Mouse (Mus musculus) thymus, adult 2 months (tissue): ENCODE measurements around the gene Kcnh1. TPM values are rescaled to one million over a fixed set of nuclear protein-coding genes. Genes with fewer than 3 reads are reported as not detected.

ENCODE experiments used
- DNase-seq: peaks from one replicate; pipeline ENCODE4 v3.0.0; 2021
- H3K27ac ChIP-seq: fragments of 200-500 bp; 2 replicates; pipeline ENCODE4 v1.5.1; 2012; ENCODE audit warnings: low read length, control low read depth; ENCODE audit not compliant: control insufficient read depth, insufficient read depth
- H3K27me3 ChIP-seq: fragments of 200-500 bp; 2 replicates; pipeline ENCODE4 v1.6.1; 2012; ENCODE audit warnings: mild to moderate bottlenecking, low read length, moderate library complexity, mixed read lengths; ENCODE audit not compliant: control insufficient read depth, insufficient read depth
- H3K36me3 ChIP-seq: fragments of 200-500 bp; 2 replicates; pipeline ENCODE4 v1.6.1; 2012; ENCODE audit warnings: mild to moderate bottlenecking, low read length, moderate library complexity; ENCODE audit not compliant: control insufficient read depth, insufficient read depth
- H3K4me1 ChIP-seq: fragments of 200-500 bp; replicated peaks from 2 replicates; pipeline ENCODE4 v1.6.1; 2012; ENCODE audit warnings: low read length; ENCODE audit not compliant: control insufficient read depth, insufficient read depth
- H3K4me3 ChIP-seq: fragments of 200-500 bp; 2 replicates; pipeline ENCODE4 v1.5.1; 2012; ENCODE audit warnings: mild to moderate bottlenecking, low read length, control low read depth, moderate library complexity; ENCODE audit not compliant: control insufficient read depth, insufficient read depth
- CTCF ChIP-seq: fragments of 200-500 bp; IDR thresholded peaks from 2 replicates; pipeline ENCODE4 v1.5.1; 2012; ENCODE audit warnings: mild to moderate bottlenecking, control low read depth, low read length, moderate library complexity, borderline replicate concordance; ENCODE audit not compliant: control insufficient read depth, poor library complexity, insufficient read depth; ENCODE audit errors: extremely low read depth
- POLR2A ChIP-seq: fragments of 200-500 bp; IDR thresholded peaks from 2 replicates; pipeline ENCODE4 v1.6.1; 2012; ENCODE audit warnings: mild to moderate bottlenecking, low read length, control low read depth, moderate library complexity; ENCODE audit not compliant: control insufficient read depth, poor library complexity, insufficient read depth; ENCODE audit errors: extremely low read depth
- WGBS: fragments of 180-500 bp; shearing (Covaris S2); methylation state at CpG from one replicate; pipeline ENCODE4 v1.1.7; 2018; 5-methylcytosine and 5-hydroxymethylcytosine counted together
- polyA plus RNA-seq: library from polyadenylated mRNA; depleted of rRNA; stranded (reverse); fragments of >200 nt; gene quantifications from 2 replicates; pipeline ENCODE4 v1.2.3, GENCODE M21; 2012

The Kcnh1 gene
- polyA plus RNA-seq, 1 experiment, result 1.0 TPM

GRCm38 (mm10) chr1:192284340-192284739 is 93.8 kb downstream of the Kcnh1 start:
- TF ChIP-seq CTCF (no peak), POLR2A (no peak)
- no peak overlapping the region for H3K4me3 ChIP-seq

DNA sequence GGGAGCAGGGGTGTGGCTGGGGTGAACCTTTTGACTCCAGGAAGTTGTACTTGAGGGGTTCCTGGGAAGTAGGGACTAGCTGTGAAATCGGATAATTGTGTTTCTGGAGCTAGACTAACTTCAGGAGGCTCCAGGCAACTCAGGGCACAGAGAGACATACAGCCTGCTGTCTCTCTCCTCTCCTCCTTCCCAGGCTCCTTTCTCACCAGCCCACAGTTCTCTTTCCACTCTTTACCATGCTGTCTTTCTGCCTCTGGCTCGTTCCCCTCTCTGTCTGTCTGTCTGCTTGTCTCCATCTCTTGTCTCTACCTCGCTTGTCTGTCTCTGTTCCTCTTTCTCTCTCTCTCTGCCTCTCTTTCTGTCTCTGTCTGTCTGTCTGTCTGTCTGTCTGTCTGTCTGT is 94.4 kb downstream of the Kcnh1 start:
- H3K27ac ChIP-seq, result no peak overlapping the region
- DNase-seq, result no peak
- no peaks in the 10 kb centered on the region for H3K4me1 ChIP-seq
- no peak overlapping the region for H3K4me3 ChIP-seq
- TF ChIP-seq POLR2A (no peak), CTCF (no peak)
- 77% methylated on average over 3 of the region's 3 CpGs for WGBS
- H3K36me3 ChIP-seq, result no peaks in the 10 kb centered on the region
- no peaks in the 10 kb centered on the region for H3K27me3 ChIP-seq

More at GRCm38 (mm10) chr1:192284340-192284739, 93.8 kb downstream of the Kcnh1 start:
- no peaks in the 10 kb centered on the region for H3K4me1 ChIP-seq
- H3K36me3 ChIP-seq, result no peaks in the 10 kb centered on the region
- H3K27me3 ChIP-seq, result no peaks in the 10 kb centered on the region
- DNase-seq, result no peak
- 84% methylated on average over 3 of the region's 3 CpGs for WGBS
- no peak overlapping the region for H3K27ac ChIP-seq

- Histone ChIP-seq H3K27me3 (no peaks in the 10 kb centered on the region), H3K27ac (no peak overlapping the region), H3K4me1 (no peaks in the 10 kb centered on the region), H3K4me3 (no peak overlapping the region), H3K36me3 (no peaks in the 10 kb centered on the region)
- TF ChIP-seq POLR2A (no peak), CTCF (no peak)
- 93% methylated on average over 8 of the region's 8 CpGs for WGBS
- DNase-seq, result no peak
Measured at GRCm38 (mm10) chr1:192288456-192288855, 97.9 kb downstream of the Kcnh1 start.

- no peak overlapping the region for H3K4me3 ChIP-seq
- TF ChIP-seq POLR2A (no peak), CTCF (no peak)
- no peaks in the 10 kb centered on the region for H3K36me3 ChIP-seq
- 69% methylated on average over 3 of the region's 3 CpGs for WGBS
- no peaks in the 10 kb centered on the region for H3K4me1 ChIP-seq
- no peak overlapping the region for H3K27ac ChIP-seq
- DNase-seq, result no peak
- H3K27me3 ChIP-seq, result no peaks in the 10 kb centered on the region
Measured at GRCm38 (mm10) chr1:192291286-192291685, 100.7 kb downstream of the Kcnh1 start.

GRCm38 (mm10) chr1:192293391-192293790 is 102.8 kb downstream of the Kcnh1 start:
- H3K4me1 ChIP-seq, result no peaks in the 10 kb centered on the region
- WGBS, result 72% methylated on average over 4 of the region's 4 CpGs
- H3K27ac ChIP-seq, result no peak overlapping the region
- TF ChIP-seq POLR2A (no peak), CTCF (no peak)
- no peaks in the 10 kb centered on the region for H3K36me3 ChIP-seq
- H3K27me3 ChIP-seq, result no peaks in the 10 kb centered on the region
- no peak overlapping the region for H3K4me3 ChIP-seq
- DNase-seq, result no peak

DNA sequence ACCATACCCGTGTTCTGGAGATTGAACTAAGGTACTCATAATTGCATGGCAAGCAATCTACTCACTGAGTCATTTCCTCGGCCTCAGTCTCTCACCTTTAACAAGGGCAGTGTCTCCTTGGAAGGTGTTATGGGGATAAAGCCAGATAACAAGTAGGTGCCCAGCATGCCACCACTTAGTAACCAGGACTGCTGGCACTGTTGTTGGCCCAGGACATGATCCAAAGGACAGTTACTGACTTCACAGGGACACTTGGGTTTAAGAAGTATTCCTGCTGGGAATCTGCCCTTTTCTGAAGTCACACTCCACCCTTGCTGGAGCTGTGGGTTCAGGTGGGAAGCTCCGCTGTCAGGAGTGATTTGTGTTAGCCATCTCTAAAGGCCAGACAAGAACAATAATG is 103.3 kb downstream of the Kcnh1 start:
- no peak for DNase-seq
- H3K4me1 ChIP-seq, result no peaks in the 10 kb centered on the region
- WGBS, result 92% methylated on average over 3 of the region's 3 CpGs
- H3K27ac ChIP-seq, result no peak overlapping the region
- no peaks in the 10 kb centered on the region for H3K27me3 ChIP-seq
- no peak for TF ChIP-seq CTCF
- no peak for TF ChIP-seq POLR2A
- no peaks in the 10 kb centered on the region for H3K36me3 ChIP-seq
- H3K4me3 ChIP-seq, result no peak overlapping the region

DNA sequence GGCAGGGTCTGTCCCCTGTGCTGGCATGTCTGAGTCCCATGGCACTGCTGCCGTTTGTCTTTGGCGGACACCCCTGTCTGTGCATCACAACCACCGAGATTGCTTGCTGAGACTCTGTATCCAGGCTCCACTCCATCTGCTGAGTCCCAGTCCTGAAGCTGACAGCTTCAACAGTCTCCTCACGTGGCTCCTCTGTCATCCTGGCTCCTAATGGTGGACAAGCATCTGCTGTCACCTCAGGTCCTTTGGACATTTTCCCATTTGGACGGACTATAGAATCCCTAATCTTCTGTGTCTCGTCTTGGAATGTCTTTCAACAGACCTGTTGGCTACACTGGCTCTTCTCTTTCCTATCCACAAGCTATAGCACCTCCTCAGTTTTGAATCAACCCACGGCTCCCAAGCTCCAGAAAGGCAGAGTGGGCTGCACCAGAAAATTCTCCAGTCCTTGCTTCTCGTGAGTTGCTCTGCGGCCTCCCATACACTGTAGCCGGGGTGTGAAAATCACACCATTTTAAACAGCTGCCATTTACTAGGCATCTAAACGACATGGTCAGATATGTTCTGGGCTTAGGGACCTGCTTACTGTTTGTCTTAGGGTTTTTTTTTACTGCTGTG is 104.8 kb downstream of the Kcnh1 start:
- no peaks in the 10 kb centered on the region for H3K4me1 ChIP-seq
- WGBS, result 87% methylated on average over 11 of the region's 11 CpGs
- H3K4me3 ChIP-seq, result no peak overlapping the region
- H3K27me3 ChIP-seq, result no peaks in the 10 kb centered on the region
- H3K27ac ChIP-seq, result no peak overlapping the region
- DNase-seq, result no peak
- H3K36me3 ChIP-seq, result no peaks in the 10 kb centered on the region
- TF ChIP-seq POLR2A (no peak), CTCF (no peak)
